Mouse (Mus musculus): ENCODE measurements around the gene Olfr453. TPM values are rescaled to one million over a fixed set of nuclear protein-coding genes. Genes with fewer than 3 reads are reported as not detected.

Gene Olfr453
- total RNA-seq (2021) (not detected), polyA plus RNA-seq (2012; rRNA removed) (not detected in 2 replicates)
- long read RNA-seq: 0 reads

DNA sequence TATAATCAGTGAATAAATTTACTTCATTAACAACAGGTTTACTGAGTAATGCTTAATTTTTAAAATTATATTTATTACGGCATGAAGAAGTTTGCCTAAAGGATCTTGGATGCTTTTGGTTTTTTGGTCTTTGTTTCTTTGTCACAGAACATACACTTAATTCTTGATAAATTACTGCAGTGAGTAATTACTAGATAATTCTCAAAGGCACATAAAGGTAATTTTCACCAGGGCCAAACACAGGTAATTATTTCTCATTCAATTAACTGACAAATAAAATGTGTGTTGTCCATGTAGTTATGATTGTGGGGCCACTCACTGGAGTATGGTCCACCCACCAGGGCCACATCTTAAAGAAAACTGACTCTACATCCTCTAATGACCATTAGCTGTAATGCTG, at the start of gene Olfr453:
Olfr453 (plus strand) TSS at position 301 of the 400 bp plus-strand sequence.
- 91% methylated on average over 1 of the region's 1 CpGs for WGBS

DNA sequence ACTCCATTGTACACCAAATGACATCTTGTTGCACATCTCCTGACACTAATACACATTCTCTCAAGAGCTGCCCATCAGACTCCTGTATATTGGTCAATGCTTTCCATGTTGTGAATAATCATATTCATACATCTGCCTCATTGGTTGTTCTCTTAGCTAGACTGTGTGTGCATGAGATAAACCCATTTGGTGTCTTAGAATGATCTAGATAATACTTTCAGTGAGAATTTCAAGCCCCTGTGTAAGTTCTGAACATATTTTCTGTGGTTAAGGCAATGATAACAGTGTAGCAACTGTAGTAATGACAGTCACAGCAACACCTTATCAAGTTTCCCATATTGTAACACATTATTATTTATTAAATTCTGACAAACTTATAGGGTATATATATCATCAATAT, 49.4 kb upstream of the Olfr453 start:
- intact Hi-C loops (cut with DNase I): loop anchor here (5.0 to 10.0 kb wide), 2 partner anchors 47 to 425 kb away; partner anchors contain the start of genes Casp2 and Tmem139
- H3K9ac ChIP-seq (ENCODE audit: low read depth, low read length): no peak overlapping the region
- no peak overlapping the region for H3K4me3 ChIP-seq

More for the DNA sequence above, at the start of gene Olfr453:
- Histone ChIP-seq H3K79me2 (replicated peaks; ENCODE audit: control insufficient read depth, insufficient read depth, low read length) (no peaks in the 10 kb centered on the region), H3K4me1 (ENCODE audit: control insufficient read depth, insufficient read depth, low read length) (no peaks in the 10 kb centered on the region), H3K36me3 (ENCODE audit: control insufficient read depth, insufficient read depth, low read length) (no peaks in the 10 kb centered on the region), H3K27me3 (ENCODE audit: control insufficient read depth, insufficient read depth, low read length) (no peaks in the 10 kb centered on the region), H3K4me3 (no peak within 1 kb of the TSS), H3K9ac (ENCODE audit: low read depth, low read length) (no peak within 1 kb of the TSS), H3K27ac (no peak within 1 kb of the TSS)
- TF ChIP-seq CTCF (IDR thresholded peaks at IDR 0.05): no peak
- TF ChIP-seq EP300 (IDR thresholded peaks at IDR 0.05; ENCODE audit: insufficient read depth, low read depth, low read length): no peak
- no peak for TF ChIP-seq POLR2A (IDR thresholded peaks at IDR 0.05; ENCODE audit: insufficient read depth, low read depth, low read length)
- DNase-seq: no peak
- intact Hi-C loops (cut with DNase I): no loop called here

DNA sequence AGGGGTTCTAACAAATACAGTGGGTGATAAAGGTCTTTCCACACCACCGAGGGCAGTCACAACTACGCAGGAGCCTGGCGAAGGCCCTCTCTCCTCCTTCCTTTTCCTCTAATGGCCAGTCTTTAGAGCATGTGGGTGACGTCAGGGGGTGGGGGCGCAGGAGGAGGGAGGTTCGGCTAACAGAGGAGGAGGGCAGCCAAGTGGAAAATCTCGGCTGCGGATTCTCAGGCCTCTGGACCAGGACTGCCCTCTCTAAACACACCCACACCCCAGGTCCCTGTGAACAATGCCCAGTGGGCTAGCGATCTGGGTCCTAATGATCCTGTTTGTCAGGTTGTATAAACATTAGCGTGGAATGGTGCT, 47.0 kb upstream of the Olfr453 start:
- intact Hi-C loops (cut with DNase I): loop anchor here (2.0 to 10.0 kb wide), 3 partner anchors 17 to 427 kb away; partner anchors contain the start of genes Casp2 and Tmem139
- Histone ChIP-seq H3K27ac (peak overlapping the region; percentile 47), H3K79me2 (replicated peaks; ENCODE audit: control insufficient read depth, insufficient read depth, low read length) (no peaks in the 10 kb centered on the region), H3K36me3 (ENCODE audit: control insufficient read depth, insufficient read depth, low read length) (no peaks in the 10 kb centered on the region; the same call in 1 of the 2 replicates), H3K4me3 (peak overlapping the region; percentile 85), H3K4me1 (ENCODE audit: control insufficient read depth, insufficient read depth, low read length) (no peaks in the 10 kb centered on the region; the same call in 1 of the 2 replicates), H3K27me3 (ENCODE audit: control insufficient read depth, insufficient read depth, low read length) (no peaks in the 10 kb centered on the region), H3K9ac (ENCODE audit: low read depth, low read length) (peak overlapping the region; percentile 85)
- TF ChIP-seq EP300 (IDR thresholded peaks at IDR 0.05; ENCODE audit: insufficient read depth, low read depth, low read length): 0 out of 2 replicates have a peak, but pooled peaks have one; percentile 24
- no peak for TF ChIP-seq CTCF (IDR thresholded peaks at IDR 0.05)
- TF ChIP-seq POLR2A (IDR thresholded peaks at IDR 0.05; ENCODE audit: insufficient read depth, low read depth, low read length): 0 out of 2 replicates have a peak, but pooled peaks have one; percentile 29
- DNase-seq: peak; percentile 83 to 86
- 1% methylated on average over 10 of the region's 10 CpGs for WGBS

More for the DNA sequence above, 49.4 kb upstream of the Olfr453 start:
- no peak for DNase-seq
- no peaks in the 10 kb centered on the region for H3K27me3 ChIP-seq (ENCODE audit: control insufficient read depth, insufficient read depth, low read length)
- TF ChIP-seq CTCF (IDR thresholded peaks at IDR 0.05): no peak
- TF ChIP-seq EP300 (IDR thresholded peaks at IDR 0.05; ENCODE audit: insufficient read depth, low read depth, low read length): no peak
- TF ChIP-seq POLR2A (IDR thresholded peaks at IDR 0.05; ENCODE audit: insufficient read depth, low read depth, low read length): no peak
- H3K27ac ChIP-seq: no peak overlapping the region
- H3K36me3 ChIP-seq (ENCODE audit: control insufficient read depth, insufficient read depth, low read length): peaks cover 5% of the 10 kb centered on the region
- no peaks in the 10 kb centered on the region; the same call in 1 of the 2 replicates for H3K4me1 ChIP-seq (ENCODE audit: control insufficient read depth, insufficient read depth, low read length)
- H3K79me2 ChIP-seq (replicated peaks; ENCODE audit: control insufficient read depth, insufficient read depth, low read length): no peaks in the 10 kb centered on the region

- no peak for TF ChIP-seq CTCF (IDR thresholded peaks at IDR 0.05)
- TF ChIP-seq EP300 (IDR thresholded peaks at IDR 0.05; ENCODE audit: insufficient read depth, low read depth, low read length): 0 out of 2 replicates have a peak, but pooled peaks have one; percentile 16
- peak; percentile 70 for TF ChIP-seq POLR2A (IDR thresholded peaks at IDR 0.05; ENCODE audit: insufficient read depth, low read depth, low read length)
- Histone ChIP-seq H3K27me3 (ENCODE audit: control insufficient read depth, insufficient read depth, low read length) (no peaks in the 10 kb centered on the region), H3K36me3 (ENCODE audit: control insufficient read depth, insufficient read depth, low read length) (no peaks in the 10 kb centered on the region; the same call in 1 of the 2 replicates), H3K4me3 (peak overlapping the region; percentile 85), H3K27ac (peak overlapping the region; percentile 47), H3K9ac (ENCODE audit: low read depth, low read length) (peak overlapping the region; percentile 85), H3K79me2 (replicated peaks; ENCODE audit: control insufficient read depth, insufficient read depth, low read length) (no peaks in the 10 kb centered on the region), H3K4me1 (ENCODE audit: control insufficient read depth, insufficient read depth, low read length) (no peaks in the 10 kb centered on the region; the same call in 1 of the 2 replicates)
- DNase-seq: peak; percentile 84 to 88
- under 1% methylated on average over 32 of the region's 32 CpGs for WGBS
- intact Hi-C loops (cut with DNase I): loop anchor here (2.0 to 10.0 kb wide), 3 partner anchors 16 to 428 kb away; partner anchors contain the start of genes Casp2 and Tmem139
These were observed 46.5 kb upstream of the Olfr453 start for GRCm38 (mm10) chr6:42692517-42693190.

DNA sequence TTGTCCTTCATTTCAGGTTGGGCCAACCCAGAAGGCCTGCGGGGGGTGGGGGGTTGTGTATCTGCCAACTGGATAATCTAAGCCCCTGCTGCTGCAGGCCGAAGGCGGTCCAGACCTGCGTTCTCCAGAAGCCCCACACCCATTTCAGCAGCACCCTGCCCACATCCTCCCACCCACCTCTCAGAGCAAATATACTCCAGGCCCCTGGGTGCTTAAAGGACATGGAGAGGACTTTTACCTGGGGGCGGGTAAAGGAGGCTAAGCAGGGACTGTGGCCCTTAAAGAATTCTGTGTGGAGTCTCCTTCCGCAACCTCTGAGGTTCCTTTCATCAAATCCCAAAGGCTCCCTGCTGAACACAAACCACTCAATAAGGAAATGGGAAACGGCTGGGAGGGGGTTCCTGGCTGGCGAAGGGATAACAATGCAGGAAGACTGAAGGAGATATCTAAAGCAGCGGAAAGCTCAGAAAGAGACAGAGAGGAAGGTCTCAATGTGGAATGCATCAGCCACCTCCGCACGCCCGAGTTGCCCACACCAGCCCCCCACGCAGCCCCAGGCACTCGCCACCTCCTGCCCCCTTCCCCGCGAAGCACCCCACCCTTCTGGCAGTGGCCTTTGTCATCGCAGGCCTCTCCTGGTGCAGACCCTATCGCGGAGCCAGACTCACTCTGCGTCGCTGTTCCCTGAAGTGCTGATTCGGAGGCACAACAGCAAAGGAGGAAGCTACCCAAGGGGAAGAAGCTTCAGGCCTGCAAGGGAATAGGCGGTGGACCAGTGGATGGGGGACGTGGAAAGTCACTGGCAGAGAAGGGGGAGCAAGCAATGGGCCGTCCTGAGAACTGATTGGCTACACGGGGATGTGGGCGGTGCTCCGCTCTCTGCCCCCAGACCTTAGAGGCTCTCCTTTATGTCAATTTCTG, 29.6 kb upstream of the Olfr453 start, which contains the start of gene Tcaf1:
Tcaf1 (minus strand) TSS at position 798 of the 921 bp plus-strand sequence.
- DNase-seq: peak; percentile 78 to 82
- Histone ChIP-seq H3K4me3 (peak within 1 kb of the TSS; percentile 57), H3K9ac (ENCODE audit: low read depth, low read length) (peak within 1 kb of the TSS; percentile 84), H3K4me1 (ENCODE audit: control insufficient read depth, insufficient read depth, low read length) (peaks cover 3% of the 10 kb centered on the region), H3K79me2 (replicated peaks; ENCODE audit: control insufficient read depth, insufficient read depth, low read length) (no peaks in the 10 kb centered on the region), H3K27me3 (ENCODE audit: control insufficient read depth, insufficient read depth, low read length) (no peaks in the 10 kb centered on the region), H3K27ac (peak within 1 kb of the TSS; percentile 52), H3K36me3 (ENCODE audit: control insufficient read depth, insufficient read depth, low read length) (no peaks in the 10 kb centered on the region)
- intact Hi-C loops (cut with DNase I): loop anchor here (2.0 kb wide), 1 partner anchor 17 kb away; no protein-coding TSS in a partner anchor
- 4% methylated on average over 28 of the region's 28 CpGs for WGBS
- TF ChIP-seq CTCF (IDR thresholded peaks at IDR 0.05) (no peak), POLR2A (IDR thresholded peaks at IDR 0.05; ENCODE audit: insufficient read depth, low read depth, low read length) (peak; percentile 66; the same call in 1 of the 2 replicates), EP300 (IDR thresholded peaks at IDR 0.05; ENCODE audit: insufficient read depth, low read depth, low read length) (no peak)

All from heart, adult 2 months (tissue).